Mouse (Mus musculus) layer of hippocampus, postnatal 14 days (tissue): ENCODE data around the gene Rgs8. TPM values are rescaled to one million over a fixed set of nuclear protein-coding genes. Genes with fewer than 3 reads are reported as not detected.

Source experiments
- DNase-seq, 2 experiments: peaks; one replicate each; pipeline ENCODE4 v3.0.0; 2021 to 2022; ENCODE audit warnings: low spot score in 2 of 2, mixed read lengths in 1 of 2
- total RNA-seq, 2 experiments: library from RNA; stranded (reverse); gene quantifications; 2 replicates each; pipeline ENCODE4 v1.2.3; 2021

Gene Rgs8
- total RNA-seq, 2 experiments from 2014 or later, result 51.8 to 53.0 TPM

DNA sequence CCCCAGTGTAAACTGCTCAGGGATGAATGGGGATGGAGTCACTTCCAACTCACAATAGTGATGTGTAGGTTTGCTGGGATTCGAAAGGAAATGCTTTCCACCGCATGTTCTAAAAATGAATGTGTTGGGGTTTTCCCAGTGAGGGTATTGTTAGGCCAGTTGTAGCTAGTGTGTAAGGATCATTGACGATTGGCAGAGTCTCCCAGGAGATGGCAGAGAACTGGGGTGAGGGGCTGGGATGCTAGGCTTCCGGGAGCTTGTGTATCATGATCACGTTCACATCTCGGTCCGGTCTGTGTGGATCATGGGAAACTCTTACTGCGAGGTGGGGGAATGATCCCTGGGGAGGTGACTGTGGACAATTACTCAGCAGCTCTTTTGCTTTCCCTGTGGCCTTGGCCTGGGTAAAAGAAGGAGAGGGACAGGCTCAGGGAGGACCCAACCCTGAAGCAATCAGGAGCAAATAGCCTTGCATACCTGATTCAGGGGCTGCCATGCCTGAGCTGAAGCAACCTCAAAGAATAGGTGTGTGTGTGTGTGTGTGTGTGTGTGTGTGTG lies 50.1 kb downstream of the Rgs8 start:
- DNase-seq, result no peak

GRCm38 (mm10) chr1:153703445-153703991 lies 50.7 kb downstream of the Rgs8 start:
- DNase-seq, result peak; percentile 63 to 76

- DNase-seq, result no peak
Measured at GRCm38 (mm10) chr1:153704174-153704573, 51.3 kb downstream of the Rgs8 start.

GRCm38 (mm10) chr1:153704996-153705395 lies 52.2 kb downstream of the Rgs8 start:
- no peak for DNase-seq

DNA sequence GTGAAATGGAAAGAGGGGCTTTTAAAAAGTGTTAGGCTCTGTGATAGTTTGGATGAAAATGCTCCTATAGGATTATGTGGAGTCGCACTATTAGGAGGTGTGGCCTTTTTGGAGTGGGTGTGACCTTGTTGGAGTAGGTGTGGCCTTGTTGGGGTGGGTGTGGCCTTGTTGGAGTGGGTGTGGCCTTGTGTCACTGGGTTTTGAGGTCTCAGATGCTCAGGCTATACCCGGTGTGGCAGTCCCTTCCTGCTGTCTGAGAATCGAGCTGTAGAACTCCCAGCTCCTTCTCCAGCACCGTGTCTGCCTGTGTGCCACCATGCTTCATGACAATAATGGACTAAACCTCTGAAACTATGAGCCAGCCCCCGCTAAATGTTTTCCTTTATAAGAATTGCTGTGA lies 55.8 kb downstream of the Rgs8 start:
- DNase-seq, result no peak

DNA sequence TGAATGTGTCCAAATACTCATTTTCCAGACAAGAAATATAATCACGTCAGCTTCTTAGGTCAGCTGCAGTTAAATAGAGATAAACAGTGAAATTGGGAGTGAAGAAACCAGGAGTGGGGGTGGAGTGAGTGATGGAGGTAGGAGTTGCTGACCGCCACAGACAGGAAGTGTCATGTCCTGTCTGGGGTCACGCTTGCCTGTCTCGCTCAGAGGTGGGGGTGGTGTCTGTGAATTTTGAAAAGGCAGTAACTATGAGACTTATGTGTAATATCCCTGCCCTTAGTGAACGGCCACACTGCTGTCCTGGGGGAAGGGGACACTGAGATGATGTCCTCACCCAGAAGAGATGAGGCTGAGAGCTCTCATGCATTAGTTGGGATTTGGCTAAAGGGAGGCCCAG lies 56.6 kb downstream of the Rgs8 start:
- DNase-seq, result no peak

GRCm38 (mm10) chr1:153711544-153712262 lies 58.9 kb downstream of the Rgs8 start:
- DNase-seq, result no peak

- no peak for DNase-seq
Measured at GRCm38 (mm10) chr1:153712633-153713032, 59.8 kb downstream of the Rgs8 start.

- no peak for DNase-seq
Measured at GRCm38 (mm10) chr1:153717990-153718389, 65.2 kb downstream of the Rgs8 start.

- no peak for DNase-seq
Measured at GRCm38 (mm10) chr1:153720935-153721334, 68.1 kb downstream of the Rgs8 start.

- no peak for DNase-seq
Measured at GRCm38 (mm10) chr1:153721565-153722310, 68.9 kb downstream of the Rgs8 start.

GRCm38 (mm10) chr1:153723426-153723825 lies 70.6 kb downstream of the Rgs8 start:
- DNase-seq, result no peak

GRCm38 (mm10) chr1:153726636-153727035 lies 73.8 kb downstream of the Rgs8 start:
- DNase-seq, result no peak

DNA sequence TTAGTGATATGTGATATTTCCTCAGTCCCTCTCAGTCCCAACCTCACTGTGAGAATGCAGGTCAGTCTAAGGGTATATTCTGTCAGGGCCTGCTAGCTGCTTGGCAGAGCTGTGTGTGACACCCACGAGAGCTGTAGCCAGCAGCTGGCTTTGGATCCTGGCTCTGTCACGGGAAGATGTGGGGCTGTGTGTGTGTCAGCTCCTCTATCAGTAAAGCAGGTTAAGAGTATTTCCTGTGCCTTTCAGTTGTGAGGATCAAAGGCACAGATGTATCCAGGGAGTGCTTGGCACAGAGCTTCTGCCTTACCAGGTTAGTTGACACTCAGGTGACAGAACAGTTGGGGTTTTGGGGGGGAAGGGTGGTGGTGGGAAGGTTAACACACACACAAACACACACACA lies 77.0 kb downstream of the Rgs8 start:
- no peak for DNase-seq

DNA sequence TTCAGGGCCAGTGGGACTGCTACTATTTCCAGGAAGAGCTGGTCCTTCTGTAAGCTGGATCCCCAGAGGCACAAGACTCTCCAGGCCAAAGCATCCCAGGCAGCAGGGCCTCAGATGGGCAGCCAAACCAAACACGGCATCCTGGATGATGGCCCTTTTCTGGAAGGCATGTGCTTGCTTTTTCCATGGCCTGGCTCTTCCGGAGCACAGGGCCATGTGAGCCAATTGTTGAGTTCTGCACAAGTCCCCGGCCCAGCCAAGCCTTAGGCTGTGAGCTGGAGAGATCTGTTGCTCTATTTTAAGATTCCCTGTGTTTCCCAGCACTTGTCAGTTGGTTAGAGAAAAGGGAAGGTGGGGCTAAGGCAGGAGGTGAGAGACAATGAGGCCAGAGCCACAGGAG lies 77.8 kb downstream of the Rgs8 start:
- no peak for DNase-seq

- no peak for DNase-seq
Measured at GRCm38 (mm10) chr1:153733181-153733580, 80.4 kb downstream of the Rgs8 start.

- DNase-seq, result no peak
Measured at GRCm38 (mm10) chr1:153734866-153735265, 82.0 kb downstream of the Rgs8 start.

DNA sequence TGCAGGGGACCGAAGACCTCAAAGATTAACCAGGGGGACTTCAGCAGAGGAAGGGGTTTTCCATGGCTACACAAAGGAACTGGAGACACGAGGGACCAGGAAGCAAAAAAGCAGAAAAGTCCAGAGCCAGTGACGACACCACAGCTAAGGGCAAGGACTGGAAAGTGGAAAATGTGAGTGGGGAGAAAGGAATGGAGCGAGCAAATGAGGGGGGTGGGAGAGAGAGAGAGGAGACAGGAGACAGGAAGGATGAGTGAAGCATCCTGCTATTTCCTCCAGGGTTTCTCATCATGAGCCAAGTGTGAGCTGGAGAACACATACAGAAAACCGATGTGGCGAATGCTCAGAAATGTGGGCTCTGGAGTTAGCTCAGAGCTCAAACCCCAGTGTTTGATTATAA lies 83.3 kb downstream of the Rgs8 start:
- DNase-seq, result no peak

- no peak for DNase-seq
Measured at GRCm38 (mm10) chr1:153737101-153738085, 84.6 kb downstream of the Rgs8 start.

DNA sequence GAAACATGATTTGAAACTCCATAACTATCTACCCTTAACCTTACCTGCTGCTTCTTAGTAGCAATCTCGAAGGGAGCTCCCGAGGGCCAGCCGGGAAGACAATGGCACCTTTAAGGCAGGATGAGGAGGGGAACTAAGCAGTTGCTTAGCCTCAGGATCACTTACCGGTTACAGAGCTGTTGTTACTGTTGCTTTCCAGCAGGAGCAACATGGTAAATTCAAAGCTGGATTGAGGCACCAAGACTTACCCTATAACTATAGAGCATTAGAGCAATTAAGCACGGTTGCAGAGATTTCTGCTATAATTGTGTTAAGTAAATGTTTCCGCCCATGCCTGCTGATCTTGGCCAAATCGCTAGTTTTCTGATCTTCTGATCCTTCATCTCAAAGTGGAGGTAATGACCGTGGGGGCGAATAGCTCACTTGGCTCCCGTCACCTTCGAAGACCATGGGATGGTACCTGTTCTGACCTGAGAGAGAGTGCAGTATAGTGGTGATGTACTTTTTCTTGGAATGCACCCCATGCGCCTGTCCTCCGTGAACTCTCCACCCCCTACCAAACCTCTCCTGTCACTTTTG lies 86.7 kb downstream of the Rgs8 start:
- DNase-seq, result no peak

DNA sequence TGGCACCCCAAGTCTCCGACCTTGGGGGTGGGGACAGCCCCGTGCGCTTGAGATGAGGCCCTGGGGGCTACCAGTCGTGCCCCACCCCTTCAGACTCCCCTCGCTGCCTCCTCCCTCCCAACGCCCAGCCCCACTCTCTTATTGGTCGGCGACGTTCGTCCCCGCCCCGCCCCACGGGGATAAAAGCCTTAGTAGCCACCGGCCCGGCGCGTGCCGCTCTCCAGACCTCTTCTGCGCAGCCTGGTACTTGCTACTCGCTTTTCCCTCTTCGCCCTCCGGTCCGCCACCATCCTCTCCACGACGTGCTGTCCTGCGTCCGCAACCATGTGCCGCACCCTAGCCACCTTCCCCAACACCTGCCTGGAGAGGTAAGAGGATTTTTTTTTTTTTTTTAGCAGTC lies 87.3 kb downstream of the Rgs8 start, which contains the start of gene Rgs16:
Rgs16 (plus strand) TSS at position 205 of the 400 bp plus-strand sequence.
- peak; percentile 45 to 56 for DNase-seq
